Mouse (Mus musculus) kidney, postnatal 4 days (tissue): ENCODE data around the gene C2.

Experiments
- DNase-seq, 2 experiments: peaks; one replicate each; pipeline ENCODE4 v3.0.0; 2021; ENCODE audit warnings: mixed read lengths in 2 of 2

C2 gene

GRCm38 (mm10) chr17:34898160-34898586 is at the start of gene C2, which contains the start of gene Ehmt2:
Gene C2 (minus strand): TSS chr17:34898265.
Gene Ehmt2 (plus strand): TSS chr17:34898469.
- DNase-seq, result peak; percentile 83 to 91

GRCm38 (mm10) chr17:34947606-34948005 is 49.5 kb upstream of the C2 start:
- peak; percentile 64 to 75 for DNase-seq

DNA sequence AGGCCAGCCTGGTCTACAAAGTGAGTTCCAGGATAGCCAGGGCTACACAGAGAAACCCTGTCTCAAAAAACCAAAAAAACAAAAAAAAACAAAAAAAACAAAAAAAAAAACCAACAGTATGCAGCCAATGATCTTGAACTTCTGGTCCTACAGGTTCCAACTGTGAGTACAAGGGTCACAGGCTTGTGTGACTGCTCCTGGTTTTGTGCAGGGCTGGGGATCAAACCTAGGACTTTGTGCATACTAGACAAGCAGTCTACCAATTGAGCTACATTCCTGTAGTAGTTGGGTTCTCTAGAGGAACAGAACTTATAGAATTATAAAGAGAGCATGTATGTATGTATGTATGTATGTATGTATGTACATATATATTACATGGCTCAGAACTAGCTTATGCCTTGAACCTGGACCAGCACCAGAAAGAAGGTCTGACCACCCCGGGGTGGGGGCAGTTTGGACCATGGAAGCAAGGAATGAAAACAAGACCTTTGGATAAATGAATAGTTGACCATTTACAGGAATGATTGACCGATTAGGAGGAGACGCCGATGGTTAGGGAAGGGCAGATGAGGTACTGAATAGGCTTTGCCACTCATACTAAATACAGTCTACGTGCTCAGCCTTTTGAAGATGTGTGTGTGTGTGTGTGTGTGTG is 48.5 kb upstream of the C2 start:
- peak in 1 of 2 experiments; percentile 59 for DNase-seq

GRCm38 (mm10) chr17:34944362-34944761 is 46.3 kb upstream of the C2 start:
- DNase-seq, result no peak

DNA sequence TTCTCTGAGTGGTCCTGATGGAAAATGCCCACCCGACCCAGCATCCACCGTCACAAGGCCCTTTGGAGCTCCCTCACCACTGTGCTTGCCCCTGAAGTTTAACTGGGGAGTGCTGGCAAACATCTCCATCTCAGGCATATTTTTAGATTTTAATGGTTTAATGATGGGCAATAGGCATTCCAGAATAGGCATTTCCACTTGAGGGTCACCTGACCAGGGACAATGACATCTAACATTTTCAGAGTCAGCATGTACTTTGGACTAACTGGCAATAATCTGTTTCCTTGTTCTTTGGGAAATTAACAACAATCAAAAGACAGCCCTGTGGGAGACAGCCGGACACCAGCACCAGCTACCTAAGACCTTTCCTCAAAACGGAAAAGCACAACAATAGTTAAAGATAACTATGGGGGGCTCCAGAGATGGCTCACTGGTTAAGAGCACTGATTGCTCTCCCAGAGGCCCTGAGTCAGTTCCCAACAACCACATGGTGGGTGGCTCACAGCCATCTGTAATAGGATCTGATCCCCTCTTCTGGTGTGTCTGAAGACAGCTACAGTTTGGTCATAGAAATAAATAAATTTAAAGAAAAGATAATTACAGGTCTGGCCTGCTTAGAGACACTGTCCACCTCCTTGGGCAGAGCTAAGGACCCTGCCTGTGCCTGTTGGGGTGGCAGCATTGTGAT is 45.2 kb upstream of the C2 start:
- no peak for DNase-seq

DNA sequence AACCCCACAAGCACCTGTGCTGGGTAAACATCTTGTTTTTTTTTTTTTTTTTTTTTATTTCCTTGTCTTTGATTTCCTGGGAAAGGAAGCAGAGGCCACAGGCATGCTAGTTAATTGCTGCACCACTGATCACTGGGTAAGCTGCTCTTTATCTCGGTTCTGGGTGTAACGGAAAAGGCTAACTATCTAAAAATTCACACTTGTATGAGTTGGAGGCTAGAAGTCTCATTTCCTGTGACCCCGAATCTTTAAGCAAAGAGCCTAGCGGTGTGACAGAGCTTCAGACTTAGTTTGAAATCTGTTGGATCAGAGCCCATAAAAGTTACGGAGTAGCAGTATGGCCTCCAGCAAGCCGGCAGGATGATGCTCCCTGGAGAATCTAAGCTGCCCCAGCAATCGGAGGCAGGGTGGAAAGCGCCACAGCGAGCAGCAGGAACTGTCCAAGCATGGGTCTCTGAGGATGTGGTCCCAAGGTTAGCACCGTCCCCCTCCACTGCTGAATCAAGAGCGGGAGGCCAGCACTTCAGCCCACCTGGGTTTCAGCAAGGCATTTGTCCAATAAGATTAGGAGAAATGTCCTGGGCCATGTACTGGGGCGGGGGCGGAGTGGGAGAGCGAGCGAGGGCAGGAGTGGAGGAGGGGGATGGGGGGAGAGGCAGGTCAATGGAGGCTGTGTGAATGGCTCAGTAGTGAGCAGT is 43.4 kb upstream of the C2 start:
- DNase-seq, result peak; percentile 56 to 74

DNA sequence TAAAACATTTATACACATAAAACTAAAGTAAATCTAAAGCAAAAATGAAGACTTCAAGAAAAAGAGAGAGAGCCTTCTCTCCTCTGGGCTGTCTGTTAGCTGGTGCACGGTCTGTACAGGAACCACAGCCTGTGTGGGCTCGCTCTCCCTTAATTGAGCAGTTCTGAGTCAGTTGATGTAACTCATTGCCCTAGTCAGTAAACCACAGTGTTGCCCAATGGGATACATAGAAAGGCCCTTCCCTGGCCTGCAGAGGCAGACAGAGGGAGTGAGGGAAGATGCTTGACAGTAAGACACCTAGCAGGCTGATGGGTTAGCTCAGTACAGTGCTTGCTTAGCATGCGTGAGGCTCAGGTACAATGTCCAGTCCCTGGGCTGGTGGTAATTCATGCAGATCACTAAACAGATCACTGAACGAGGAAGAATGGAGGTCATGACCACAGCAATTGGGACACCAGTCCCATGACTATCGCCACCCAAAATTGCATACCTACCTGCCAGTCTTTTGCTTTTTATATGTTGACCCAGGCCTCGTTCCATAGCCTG is 40.0 kb upstream of the C2 start:
- no peak for DNase-seq

GRCm38 (mm10) chr17:34934830-34935229 is 36.8 kb upstream of the C2 start:
- peak in 1 of 2 experiments; percentile 60 for DNase-seq

DNA sequence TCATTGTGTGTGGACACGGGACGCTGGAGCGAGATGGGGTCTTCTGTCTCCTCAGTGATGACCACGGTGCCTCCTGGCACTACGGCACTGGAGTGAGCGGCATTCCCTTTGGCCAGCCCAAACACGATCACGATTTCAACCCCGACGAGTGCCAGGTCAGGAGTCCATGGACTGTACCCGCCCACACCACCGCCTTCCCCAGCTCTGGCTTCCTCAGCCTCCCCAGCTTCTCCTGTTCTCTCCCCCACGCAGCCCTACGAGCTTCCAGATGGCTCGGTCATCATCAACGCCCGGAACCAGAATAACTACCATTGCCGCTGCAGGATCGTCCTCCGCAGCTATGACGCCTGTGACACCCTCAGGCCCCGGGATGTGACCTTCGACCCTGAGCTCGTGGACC is 36.0 kb upstream of the C2 start:
- peak; percentile 51 to 70 for DNase-seq

- no peak for DNase-seq
These were observed 34.2 kb upstream of the C2 start for GRCm38 (mm10) chr17:34932287-34932686.

DNA sequence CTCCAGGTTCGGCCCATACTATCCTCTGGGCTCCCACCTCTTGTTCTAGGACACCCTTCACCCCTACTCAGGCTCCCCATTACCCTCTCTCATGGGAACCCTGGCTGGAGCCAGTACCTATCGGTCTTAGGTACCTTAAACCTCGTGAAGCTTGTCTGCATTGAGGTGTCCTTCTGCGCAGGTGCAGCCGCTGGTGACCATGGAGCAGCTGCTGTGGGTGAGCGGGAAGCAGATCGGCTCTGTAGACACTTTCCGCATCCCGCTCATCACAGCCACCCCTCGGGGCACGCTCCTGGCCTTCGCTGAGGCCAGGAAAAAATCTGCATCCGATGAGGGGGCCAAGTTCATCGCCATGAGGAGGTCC is 33.7 kb upstream of the C2 start:
- peak in 1 of 2 experiments; percentile 56 for DNase-seq

DNA sequence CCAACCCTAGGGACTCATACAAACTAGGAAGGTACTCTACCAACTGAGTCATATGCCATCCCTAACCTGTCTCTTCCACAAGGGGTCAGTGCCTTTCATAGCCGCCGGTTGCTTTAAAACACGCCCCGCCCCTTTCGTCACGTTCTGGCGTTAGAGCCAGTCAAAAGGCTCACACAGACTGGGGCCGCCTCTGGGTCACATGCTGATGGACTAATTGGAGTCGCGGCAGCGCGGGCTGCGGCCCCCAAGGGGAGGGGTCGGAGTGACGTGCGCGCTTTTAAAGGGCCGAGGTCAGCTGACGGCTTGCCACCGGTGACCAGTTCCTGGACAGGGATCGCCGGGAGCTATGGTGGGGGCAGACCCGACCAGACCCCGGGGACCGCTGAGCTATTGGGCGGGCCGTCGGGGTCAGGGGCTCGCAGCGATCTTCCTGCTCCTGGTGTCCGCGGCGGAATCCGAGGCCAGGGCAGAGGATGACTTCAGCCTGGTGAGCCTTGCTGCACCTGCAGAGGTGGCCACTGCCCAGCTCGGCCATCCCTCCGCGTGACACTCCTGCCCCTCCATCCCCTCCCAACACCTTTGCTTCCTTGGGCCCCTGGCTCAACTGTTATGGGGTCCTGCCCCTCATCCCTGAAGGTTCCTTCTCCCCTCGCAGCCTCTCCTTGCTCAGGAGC is 33.1 kb upstream of the C2 start, which contains the start of gene Neu1:
Gene Neu1, plus strand, starts transcription at position 193 of the 674 bp plus-strand sequence.
- DNase-seq, result peak; percentile 99

- DNase-seq, result no peak
These were observed 30.8 kb upstream of the C2 start for GRCm38 (mm10) chr17:34928841-34929240.

GRCm38 (mm10) chr17:34927306-34928019 is 29.4 kb upstream of the C2 start:
- DNase-seq, result no peak

DNA sequence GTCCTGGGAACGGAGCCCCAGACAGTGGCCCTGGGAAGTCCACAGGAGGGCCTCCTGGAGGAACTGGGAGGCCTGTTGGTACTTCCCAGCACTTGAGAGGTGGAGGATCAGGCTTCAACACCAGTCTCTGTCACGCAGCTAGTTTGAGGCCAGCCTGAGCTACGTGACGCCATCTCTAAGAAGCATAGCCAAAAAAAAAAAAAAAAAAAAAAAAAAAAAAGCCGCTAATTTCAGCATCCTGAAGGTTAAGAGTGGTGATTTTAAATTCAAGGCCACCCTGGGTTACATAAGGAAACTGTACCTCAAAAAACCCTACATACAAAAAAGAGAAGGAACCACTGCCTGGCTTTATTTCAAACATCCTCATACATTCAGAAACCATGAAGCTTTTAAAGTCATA is 26.2 kb upstream of the C2 start:
- no peak for DNase-seq

DNA sequence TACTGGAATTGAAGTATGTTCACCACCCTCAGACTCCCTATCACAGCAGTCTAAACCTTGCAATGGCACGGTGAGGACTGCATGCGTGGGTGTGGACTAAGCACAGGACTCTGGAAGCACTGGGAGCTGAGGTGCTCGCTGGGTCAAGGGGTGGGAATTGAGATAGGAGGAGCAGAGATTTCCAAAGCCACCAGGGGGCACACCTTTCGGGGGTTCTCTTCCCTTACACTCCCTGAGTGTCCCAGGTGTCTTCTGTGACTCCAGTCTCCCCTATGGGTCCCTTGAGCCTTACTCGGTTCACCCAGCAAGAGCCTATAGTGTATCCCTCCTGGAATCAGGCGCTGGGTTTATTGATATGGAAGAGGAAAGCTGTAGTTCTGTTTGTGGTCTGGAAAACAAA is 24.9 kb upstream of the C2 start:
- DNase-seq, result peak; percentile 47 to 53

DNA sequence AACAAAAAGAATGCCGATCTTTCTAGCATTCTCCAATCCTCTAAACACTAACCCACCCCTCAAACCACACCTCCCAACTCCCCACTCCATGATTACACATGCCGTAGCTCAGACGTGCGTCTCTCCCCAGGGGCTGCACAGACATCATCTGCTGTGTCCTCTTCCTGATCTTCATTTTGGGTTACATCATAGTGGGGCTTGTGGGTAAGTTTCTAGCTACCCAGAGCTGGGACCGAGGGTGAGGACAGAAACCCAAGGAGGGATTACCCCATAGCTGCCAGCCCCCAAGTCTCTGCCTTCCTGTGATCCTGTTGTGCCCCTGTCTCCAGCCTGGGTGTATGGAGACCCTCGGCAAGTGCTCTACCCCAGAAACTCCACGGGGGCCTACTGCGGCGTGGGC is 19.1 kb upstream of the C2 start:
- no peak for DNase-seq

DNA sequence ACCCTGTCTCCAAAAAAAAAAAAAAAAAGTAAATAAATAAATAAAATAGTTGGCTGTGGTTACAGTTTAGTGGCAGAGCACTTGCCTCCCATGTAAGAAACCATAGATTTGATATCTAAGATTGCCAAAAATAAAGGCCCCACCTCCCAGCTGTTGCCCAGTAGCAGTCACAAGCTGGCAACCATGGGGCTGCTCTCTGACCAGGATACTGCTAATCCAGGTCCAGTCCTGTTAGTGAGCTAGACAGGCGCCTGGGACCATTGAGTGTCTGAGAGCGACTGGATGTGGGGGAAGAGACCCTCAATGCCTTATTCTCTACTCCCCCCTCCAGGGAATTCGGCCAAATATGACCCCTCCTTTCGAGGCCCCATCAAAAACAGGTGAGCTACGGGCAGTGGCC is 18.3 kb upstream of the C2 start:
- DNase-seq, result no peak

DNA sequence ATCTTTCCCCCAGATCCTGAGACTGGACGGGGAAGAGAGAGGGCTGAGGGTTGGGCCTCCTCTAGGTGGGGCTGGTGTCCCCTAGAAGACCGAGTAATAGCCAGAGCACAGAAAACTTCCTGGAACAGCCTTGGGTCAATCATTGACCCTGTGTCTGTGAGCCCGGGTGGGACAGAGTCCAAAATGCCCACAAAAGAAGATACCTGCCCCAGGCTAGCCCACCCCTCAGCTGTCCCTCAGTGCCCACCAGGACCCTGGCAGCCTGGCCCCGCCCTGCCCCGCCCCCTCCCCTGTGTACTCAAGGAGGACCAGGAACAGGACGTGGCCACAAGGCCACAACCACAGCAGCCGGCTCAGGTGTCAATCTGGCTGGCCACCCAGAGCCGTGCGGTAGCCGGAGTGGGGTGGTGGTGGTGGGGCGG is 17.4 kb upstream of the C2 start:
- DNase-seq, result peak; percentile 73 to 84

GRCm38 (mm10) chr17:34913930-34914665 is 16.0 kb upstream of the C2 start, which contains the start of gene Slc44a4:
Gene Slc44a4 (plus strand): TSS chr17:34914466.
- peak; percentile 46 to 67 for DNase-seq

DNA sequence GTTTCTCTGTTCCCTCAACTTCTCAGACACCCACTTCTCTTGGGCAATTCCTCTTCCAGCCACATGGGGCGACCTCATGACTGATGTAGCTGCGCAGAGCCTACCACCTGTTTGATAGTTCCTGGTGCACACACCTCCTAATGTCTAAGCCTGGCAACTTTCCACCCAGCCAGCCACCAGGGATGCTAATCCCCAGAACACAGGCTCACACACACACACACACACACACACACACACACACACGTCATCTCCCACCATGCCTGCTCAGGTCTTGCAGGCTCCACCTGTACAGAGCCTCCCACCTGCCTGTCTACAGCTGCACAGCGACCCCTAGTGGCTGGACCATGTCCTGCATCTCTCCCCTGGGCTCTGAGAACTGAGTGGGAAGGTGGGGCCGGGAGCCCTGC is 13.9 kb upstream of the C2 start:
- peak; percentile 90 to 92 for DNase-seq
